Mouse (Mus musculus) limb, embryonic 11.5 days (tissue): ENCODE data around the gene Fam222a. TPM values are rescaled to one million over a fixed set of nuclear protein-coding genes. Genes with fewer than 3 reads are reported as not detected.

ENCODE experiments used
- ATAC-seq: fragments of 200-750 bp; cut with Nextera tagmentation; 2 replicates; pipeline ENCODE4 v1.8.0; 2017; ENCODE audit warnings: low read depth; ENCODE audit not compliant: insufficient number of reproducible peaks, low FRiP score, low TSS enrichment
- DNase-seq: peaks from one replicate; pipeline ENCODE4 v3.0.0-alpha.2; 2015; ENCODE audit warnings: low spot score
- H3K27ac ChIP-seq: fragments of 300-500 bp; sonication (generic); replicated peaks from 2 replicates; pipeline ENCODE4 v1.5.1; 2014; ENCODE audit warnings: low read depth, mild to moderate bottlenecking, low read length
- H3K27me3 ChIP-seq: fragments of 300-500 bp; sonication (generic); 2 replicates; pipeline ENCODE4 v1.6.1; 2014; ENCODE audit warnings: mild to moderate bottlenecking, low read length, mixed read lengths; ENCODE audit not compliant: control insufficient read depth, insufficient read depth
- H3K36me3 ChIP-seq: fragments of 300-500 bp; sonication (generic); 2 replicates; pipeline ENCODE4 v1.6.1; 2014; ENCODE audit warnings: mild to moderate bottlenecking, low read length, moderate library complexity, mixed read lengths; ENCODE audit not compliant: control insufficient read depth, insufficient read depth
- H3K4me1 ChIP-seq: fragments of 300-500 bp; sonication (generic); 2 replicates; pipeline ENCODE4 v1.6.1; 2014; ENCODE audit warnings: low read length, mixed read lengths; ENCODE audit not compliant: control insufficient read depth, insufficient read depth
- H3K4me2 ChIP-seq: fragments of 300-500 bp; sonication (generic); 2 replicates; pipeline ENCODE4 v1.6.1; 2014; ENCODE audit warnings: low read depth, mild to moderate bottlenecking, moderate library complexity; ENCODE audit not compliant: severe bottlenecking
- H3K4me3 ChIP-seq: fragments of 300-500 bp; sonication (generic); 2 replicates; pipeline ENCODE4 v1.5.1; 2014; ENCODE audit warnings: low read depth, low read length
- H3K9ac ChIP-seq: fragments of 300-500 bp; sonication (generic); 2 replicates; pipeline ENCODE4 v1.6.1; 2014; ENCODE audit warnings: mild to moderate bottlenecking, low read length
- H3K9me3 ChIP-seq: fragments of 300-500 bp; sonication (generic); 2 replicates; pipeline ENCODE4 v1.6.1; 2016; ENCODE audit warnings: low read length; ENCODE audit not compliant: control insufficient read depth
- WGBS: fragments of 180-500 bp; shearing (Covaris S2); extraction: QIAGEN DNeasy Blood & Tissue Kit; methylation state at CpG from one replicate; pipeline ENCODE4 v1.1.7; 2014; 5-methylcytosine and 5-hydroxymethylcytosine counted together
- polyA plus RNA-seq: library from polyadenylated mRNA; unstranded; fragments of >200 nt; fragmentation: Nextera tagmentation; extraction: Ambion mirVana; gene quantifications from 2 replicates; pipeline ENCODE4 v1.2.1, GENCODE M21; 2014

Fam222a gene
- polyA plus RNA-seq, 1 experiment from 2014 or later, result 2.5 TPM

GRCm38 (mm10) chr5:114541656-114542445 is 26.0 kb upstream of the Fam222a start:
- Histone ChIP-seq H3K4me3 (no peak overlapping the region), H3K27me3 (no peaks in the 10 kb centered on the region), H3K9ac (no peak overlapping the region), H3K4me1 (peaks cover 33% of the 10 kb centered on the region), H3K36me3 (no peaks in the 10 kb centered on the region), H3K27ac (peak overlapping the region; percentile 26; the same call in 1 of the 2 replicates), H3K4me2 (no peak overlapping the region), H3K9me3 (no peaks in the 10 kb centered on the region)
- 30% methylated on average over 15 of the region's 15 CpGs for WGBS
- ATAC-seq, result no peak
- DNase-seq, result no peak

DNA sequence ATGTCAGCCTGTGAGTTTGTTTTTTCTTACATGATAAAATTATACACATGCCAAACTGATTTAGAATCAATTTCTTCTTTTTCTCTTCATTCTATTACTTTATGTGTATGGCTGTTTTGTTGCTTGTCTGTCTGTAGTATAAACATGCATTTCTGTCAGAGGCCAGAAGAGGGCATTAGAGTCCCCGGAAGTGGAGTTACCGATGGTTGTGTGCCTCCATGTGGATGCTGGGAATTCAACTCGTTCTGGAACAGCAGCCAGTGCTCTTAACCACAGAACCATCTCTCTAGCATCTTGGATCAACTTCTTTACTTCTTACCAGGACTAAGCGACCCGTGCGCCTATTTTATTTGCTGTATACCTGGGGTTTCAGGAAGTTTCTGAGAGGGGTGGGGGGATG is 24.2 kb upstream of the Fam222a start:
- WGBS, result 92% methylated on average over 6 of the region's 6 CpGs
- no peak overlapping the region for H3K4me2 ChIP-seq
- DNase-seq, result no peak
- H3K4me1 ChIP-seq, result peaks cover 20% of the 10 kb centered on the region
- H3K36me3 ChIP-seq, result no peaks in the 10 kb centered on the region
- H3K4me3 ChIP-seq, result no peak overlapping the region
- H3K27me3 ChIP-seq, result no peaks in the 10 kb centered on the region
- no peak overlapping the region for H3K27ac ChIP-seq
- ATAC-seq, result no peak
- H3K9me3 ChIP-seq, result no peaks in the 10 kb centered on the region
- H3K9ac ChIP-seq, result no peak overlapping the region

DNA sequence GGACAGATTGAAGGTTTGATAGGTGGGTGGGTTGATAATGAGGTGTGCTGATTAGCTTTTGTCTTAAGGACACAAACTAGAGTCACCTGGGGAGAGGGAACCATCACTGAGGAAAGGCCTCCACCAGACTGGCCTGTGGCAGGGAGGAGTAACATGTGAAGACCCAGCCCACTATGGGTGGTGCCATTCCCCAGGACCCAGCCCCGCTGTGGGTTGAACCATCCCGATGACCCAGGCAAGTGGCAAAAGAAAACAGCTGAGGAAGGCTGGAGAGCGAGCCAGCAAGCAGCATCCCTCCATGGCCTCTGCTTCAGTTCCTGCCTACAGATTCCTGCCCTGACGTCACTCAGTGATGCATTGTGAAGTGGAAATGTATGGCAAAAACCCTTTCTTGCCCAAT is 23.6 kb upstream of the Fam222a start:
- ATAC-seq (no peak), DNase-seq (no peak)
- H3K4me3 ChIP-seq, result no peak overlapping the region
- no peak overlapping the region for H3K9ac ChIP-seq
- H3K36me3 ChIP-seq, result no peaks in the 10 kb centered on the region
- no peaks in the 10 kb centered on the region for H3K9me3 ChIP-seq
- WGBS, result 80% methylated on average over 4 of the region's 4 CpGs
- no peak overlapping the region for H3K4me2 ChIP-seq
- H3K27ac ChIP-seq, result no peak overlapping the region
- H3K4me1 ChIP-seq, result peaks cover 14% of the 10 kb centered on the region
- H3K27me3 ChIP-seq, result no peaks in the 10 kb centered on the region

DNA sequence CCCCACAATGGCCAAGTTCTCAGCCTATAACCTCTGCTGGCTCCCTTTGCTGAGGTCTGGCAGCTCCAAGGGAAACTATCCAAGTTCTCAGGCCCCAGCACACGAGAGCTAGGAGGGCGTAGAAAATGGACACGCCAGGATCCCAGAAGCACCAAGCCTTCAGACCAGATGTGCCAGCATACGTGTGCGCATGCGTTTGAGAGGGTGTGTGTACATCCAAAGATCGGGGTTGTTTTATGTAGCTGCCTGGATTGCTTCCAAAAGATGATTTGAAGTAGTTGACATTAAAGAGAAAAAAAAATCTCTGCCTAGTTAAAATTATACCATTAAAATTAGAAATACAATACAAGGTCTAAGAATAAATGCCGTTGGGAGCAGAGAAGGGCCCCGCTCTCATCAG is 22.7 kb upstream of the Fam222a start:
- Histone ChIP-seq H3K27ac (no peak overlapping the region), H3K9me3 (no peaks in the 10 kb centered on the region), H3K4me2 (no peak overlapping the region), H3K36me3 (no peaks in the 10 kb centered on the region), H3K4me1 (peaks cover 8% of the 10 kb centered on the region; the same call in 1 of the 2 replicates), H3K9ac (no peak overlapping the region), H3K27me3 (no peaks in the 10 kb centered on the region), H3K4me3 (no peak overlapping the region)
- ATAC-seq (no peak), DNase-seq (no peak)
- 86% methylated on average over 9 of the region's 9 CpGs for WGBS

DNA sequence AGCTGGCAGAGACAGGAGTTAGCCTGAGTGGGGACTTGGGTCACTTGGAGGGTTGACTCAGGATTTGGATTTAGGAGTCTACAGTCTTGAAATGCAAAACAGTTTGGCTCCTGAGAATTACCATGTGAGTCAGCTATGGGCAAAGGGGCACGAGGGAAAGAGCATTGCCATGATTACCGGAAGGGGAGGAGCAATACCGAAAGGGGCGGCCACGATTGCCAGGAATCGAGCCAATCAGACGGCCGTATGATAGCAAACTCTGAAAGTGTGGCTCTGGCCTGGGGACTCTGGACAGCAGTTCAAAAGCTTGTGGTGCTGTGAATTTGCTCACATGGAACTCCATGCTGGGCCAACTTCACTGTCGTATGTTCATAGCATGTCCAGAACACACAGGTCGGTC is 18.8 kb upstream of the Fam222a start:
- Histone ChIP-seq H3K9me3 (no peaks in the 10 kb centered on the region), H3K4me2 (no peak overlapping the region), H3K36me3 (no peaks in the 10 kb centered on the region), H3K4me1 (peaks cover 25% of the 10 kb centered on the region), H3K4me3 (no peak overlapping the region), H3K9ac (no peak overlapping the region), H3K27ac (no peak overlapping the region), H3K27me3 (no peaks in the 10 kb centered on the region)
- ATAC-seq, result no peak
- no peak for DNase-seq
- 94% methylated on average over 10 of the region's 10 CpGs for WGBS

DNA sequence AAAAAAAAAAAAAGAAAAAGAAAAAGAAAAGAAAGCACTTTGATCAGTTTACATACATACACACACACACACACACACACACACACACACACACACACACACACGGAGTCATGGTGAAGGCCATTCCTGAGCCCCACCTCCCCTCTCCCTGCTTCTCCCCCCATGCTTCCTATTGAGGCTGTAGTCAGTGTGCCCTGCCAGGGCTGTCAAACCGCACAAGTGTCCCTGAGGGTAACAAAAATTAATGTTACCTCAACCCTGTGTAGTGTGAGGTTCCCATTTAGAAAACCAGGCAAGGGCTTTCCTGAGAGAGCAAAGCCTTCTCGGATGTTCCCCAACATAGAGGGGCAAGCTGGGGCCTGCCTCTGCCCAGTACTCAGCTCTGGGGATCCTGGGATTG is 18.0 kb upstream of the Fam222a start:
- Histone ChIP-seq H3K4me2 (no peak overlapping the region), H3K4me1 (peaks cover 26% of the 10 kb centered on the region), H3K4me3 (no peak overlapping the region), H3K9me3 (no peaks in the 10 kb centered on the region), H3K36me3 (no peaks in the 10 kb centered on the region), H3K9ac (no peak overlapping the region), H3K27ac (no peak overlapping the region), H3K27me3 (no peaks in the 10 kb centered on the region)
- WGBS, result 50% methylated on average over 3 of the region's 3 CpGs
- DNase-seq, result no peak
- ATAC-seq, result no peak

DNA sequence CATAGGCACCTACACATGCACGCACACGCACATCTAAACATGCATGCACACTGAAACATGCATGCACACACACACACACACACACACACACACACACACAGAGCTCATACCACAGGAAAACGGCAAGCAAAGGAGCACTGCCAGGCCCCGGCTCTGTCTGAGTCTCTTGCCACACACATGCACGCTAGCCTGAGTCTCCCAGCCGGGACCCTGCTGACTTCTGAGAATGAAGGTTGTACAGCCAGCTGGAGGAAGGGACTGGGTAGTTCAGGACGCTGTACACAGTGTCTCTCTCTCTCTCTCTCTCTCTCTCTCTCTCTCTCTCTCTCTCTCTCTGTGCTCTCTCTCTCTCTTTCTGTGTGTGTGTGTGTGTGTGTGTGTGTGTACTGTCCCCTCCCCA is 17.4 kb upstream of the Fam222a start:
- Histone ChIP-seq H3K4me3 (no peak overlapping the region), H3K9me3 (no peaks in the 10 kb centered on the region), H3K4me2 (no peak overlapping the region), H3K4me1 (peaks cover 26% of the 10 kb centered on the region), H3K27me3 (no peaks in the 10 kb centered on the region), H3K9ac (no peak overlapping the region), H3K27ac (peak overlapping the region; percentile 49), H3K36me3 (no peaks in the 10 kb centered on the region)
- DNase-seq (no peak), ATAC-seq (0 out of 2 replicates have a peak, but pooled peaks have one; percentile 40)
- WGBS, result 31% methylated on average over 7 of the region's 7 CpGs

- DNase-seq (no peak), ATAC-seq (no peak)
- H3K27me3 ChIP-seq, result no peaks in the 10 kb centered on the region
- peaks cover 26% of the 10 kb centered on the region for H3K4me1 ChIP-seq
- no peaks in the 10 kb centered on the region for H3K9me3 ChIP-seq
- peak overlapping the region; percentile 49 for H3K27ac ChIP-seq
- H3K4me2 ChIP-seq, result no peak overlapping the region
- no peak overlapping the region for H3K9ac ChIP-seq
- 6% methylated on average over 6 of the region's 6 CpGs for WGBS
- H3K36me3 ChIP-seq, result no peaks in the 10 kb centered on the region
- H3K4me3 ChIP-seq, result no peak overlapping the region
Observed at GRCm38 (mm10) chr5:114550886-114551492, 16.8 kb upstream of the Fam222a start.
